Mouse (Mus musculus): ENCODE measurements around the gene Camta1.

DNA sequence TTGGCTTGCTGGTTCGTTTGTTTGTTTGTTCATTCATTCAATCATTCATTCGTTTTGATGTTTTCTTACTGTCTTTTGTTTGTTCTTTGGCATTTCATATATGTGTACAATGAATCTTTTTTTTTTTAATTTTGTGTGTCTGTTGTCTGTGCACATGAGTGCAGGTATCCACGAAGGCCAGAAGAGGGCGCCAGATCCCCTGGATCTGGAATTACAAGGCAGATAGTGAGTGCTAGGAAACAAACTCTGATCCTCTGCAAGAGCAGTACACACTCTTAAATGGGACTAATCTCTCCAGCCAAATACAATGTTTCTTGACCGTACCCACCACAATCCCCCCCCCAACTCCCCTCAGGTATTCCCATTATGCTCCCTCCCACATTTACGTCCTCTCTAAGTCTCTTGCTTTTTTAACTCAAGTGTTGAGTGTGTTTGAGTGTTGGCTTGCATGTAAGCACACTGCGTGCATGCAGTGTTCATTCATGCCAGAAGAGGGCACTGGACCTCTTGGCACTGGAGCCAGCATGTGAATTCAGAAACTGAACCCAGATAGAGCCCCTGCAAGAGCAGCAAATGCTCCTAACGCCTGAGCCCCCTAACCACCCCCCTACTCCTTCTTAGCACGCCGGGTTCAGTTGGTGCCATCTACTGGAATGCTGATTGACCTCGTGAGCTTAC is 38.2 kb upstream of the Camta1 start:
- TF ChIP-seq CTCF (conservative IDR thresholded peaks at IDR 0.05; ENCODE audit: low read length) (peak; percentile 63), NANOG (IDR thresholded peaks at IDR 0.05; ENCODE audit: borderline replicate concordance, low read length) (no peak), POU5F1 (IDR thresholded peaks at IDR 0.05; ENCODE audit: borderline replicate concordance, low read length) (no peak)
